Mouse (Mus musculus) macrophage (primary cell): ENCODE data around the gene Leng1. TPM values are rescaled to one million over a fixed set of nuclear protein-coding genes. Genes with fewer than 3 reads are reported as not detected.

ENCODE experiments used
- H3K27ac ChIP-seq: fragments of 350-480 bp; formaldehyde crosslinking; 2 replicates; pipeline ENCODE4 v1.9.0; 2021
- H3K36me3 ChIP-seq: fragments of 350-480 bp; formaldehyde crosslinking; 2 replicates; pipeline ENCODE4 v1.9.0; 2021; ENCODE audit errors: inconsistent target
- H3K4me3 ChIP-seq: fragments of 350-480 bp; formaldehyde crosslinking; 2 replicates; pipeline ENCODE4 v1.9.0; 2021; ENCODE audit errors: inconsistent target
- H3K79me2 ChIP-seq: fragments of 350-480 bp; formaldehyde crosslinking; 2 replicates; pipeline ENCODE4 v1.9.0; 2021; ENCODE audit errors: inconsistent target
- WGBS: methylation state at CpG from one replicate; pipeline ENCODE4 v1.1.7; 2026; ENCODE audit warnings: inconsistent platforms; ENCODE audit not compliant: missing documents; 5-methylcytosine and 5-hydroxymethylcytosine counted together
- polyA plus RNA-seq: library from polyadenylated mRNA; stranded (reverse); fragments of 250-400 nt; gene quantifications from 3 replicates; pipeline ENCODE4 v1.2.4, GENCODE M21; 2018; ENCODE audit warnings: inconsistent platforms

The Leng1 gene
- polyA plus RNA-seq, 1 experiment from 2014 or later, result 21.9 TPM

GRCm38 (mm10) chr7:3703148-3703878 lies 37.7 kb upstream of the Leng1 start:
- peak overlapping the region; percentile 87; the same call in 1 of the 2 replicates for H3K4me3 ChIP-seq
- peaks cover 22% of the 10 kb centered on the region for H3K36me3 ChIP-seq

DNA sequence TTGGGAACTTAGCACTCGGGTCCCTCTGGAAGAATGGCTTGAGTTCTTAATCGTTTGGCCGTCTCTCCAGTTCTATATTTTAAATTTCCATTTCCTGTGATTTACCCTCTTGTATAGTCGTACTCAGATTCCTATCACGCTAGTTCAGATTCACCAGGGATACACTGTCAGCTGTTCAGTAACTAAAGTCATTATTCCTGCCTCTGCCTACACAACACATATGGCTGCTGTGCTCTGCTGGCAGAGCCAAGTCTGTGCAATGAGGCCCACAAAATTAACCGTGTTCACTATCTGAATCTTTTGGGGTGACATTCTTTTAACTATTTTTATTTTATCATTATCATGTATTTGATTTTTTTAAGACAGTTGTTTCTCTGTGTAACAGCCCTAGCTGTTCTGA lies 32.8 kb upstream of the Leng1 start:
- H3K4me3 ChIP-seq, result no peak overlapping the region
- H3K27ac ChIP-seq, result no peak overlapping the region
- 95% methylated on average over 6 of the region's 6 CpGs for WGBS
- peaks cover 36% of the 10 kb centered on the region for H3K79me2 ChIP-seq
- H3K36me3 ChIP-seq, result peaks cover 39% of the 10 kb centered on the region

More at GRCm38 (mm10) chr7:3703148-3703878, 37.7 kb upstream of the Leng1 start:
- 18% methylated on average over 6 of the region's 6 CpGs for WGBS
- peaks cover 24% of the 10 kb centered on the region for H3K79me2 ChIP-seq
- H3K27ac ChIP-seq, result peak overlapping the region; percentile 90

DNA sequence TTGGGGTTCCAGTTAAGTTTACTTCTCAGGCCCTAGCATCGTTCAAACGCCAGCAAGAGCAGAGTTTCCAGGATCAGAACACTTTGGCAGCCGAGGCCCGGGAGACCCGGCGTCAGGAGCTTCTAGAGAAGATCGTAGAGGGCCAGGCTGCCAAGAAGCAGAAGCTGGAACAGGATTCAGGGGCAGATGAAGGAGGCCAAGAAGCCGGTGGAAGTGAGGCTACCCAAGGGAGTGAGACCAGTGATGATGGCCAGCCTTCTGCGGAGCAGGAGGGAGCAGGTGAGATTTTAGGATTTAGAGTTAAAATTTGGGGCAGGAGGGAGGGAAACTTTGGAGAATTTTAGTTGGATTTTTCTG lies 29.3 kb upstream of the Leng1 start:
- H3K4me3 ChIP-seq, result peak overlapping the region; percentile 62
- peak overlapping the region; percentile 53 for H3K27ac ChIP-seq
- WGBS, result 6% methylated on average over 8 of the region's 9 CpGs
- H3K36me3 ChIP-seq, result peaks cover 34% of the 10 kb centered on the region
- H3K79me2 ChIP-seq, result peaks cover 36% of the 10 kb centered on the region

GRCm38 (mm10) chr7:3694076-3694948 lies 28.7 kb upstream of the Leng1 start:
- Histone ChIP-seq H3K79me2 (peaks cover 36% of the 10 kb centered on the region), H3K27ac (peak overlapping the region; percentile 91), H3K4me3 (peak overlapping the region; percentile 62), H3K36me3 (peaks cover 28% of the 10 kb centered on the region)
- under 1% methylated on average over 49 of the region's 55 CpGs for WGBS

DNA sequence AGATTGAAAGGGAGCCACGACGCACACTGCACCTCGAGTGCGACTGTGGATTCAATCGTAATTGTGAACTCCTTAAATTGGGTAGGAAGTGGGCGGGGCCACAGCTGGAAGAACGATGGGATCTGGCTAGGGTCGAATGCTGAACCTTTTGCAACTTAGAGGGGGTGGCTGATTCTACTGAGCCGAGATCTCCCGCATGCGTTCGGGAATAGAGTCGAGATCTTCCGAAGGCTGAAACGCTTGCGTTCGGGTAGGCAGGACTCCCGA lies 28.1 kb upstream of the Leng1 start:
- H3K27ac ChIP-seq, result peak overlapping the region; percentile 91
- H3K4me3 ChIP-seq, result peak overlapping the region; percentile 61
- H3K36me3 ChIP-seq, result peaks cover 22% of the 10 kb centered on the region
- H3K79me2 ChIP-seq, result peaks cover 36% of the 10 kb centered on the region
- 0% methylated on average over 18 of the region's 18 CpGs for WGBS

DNA sequence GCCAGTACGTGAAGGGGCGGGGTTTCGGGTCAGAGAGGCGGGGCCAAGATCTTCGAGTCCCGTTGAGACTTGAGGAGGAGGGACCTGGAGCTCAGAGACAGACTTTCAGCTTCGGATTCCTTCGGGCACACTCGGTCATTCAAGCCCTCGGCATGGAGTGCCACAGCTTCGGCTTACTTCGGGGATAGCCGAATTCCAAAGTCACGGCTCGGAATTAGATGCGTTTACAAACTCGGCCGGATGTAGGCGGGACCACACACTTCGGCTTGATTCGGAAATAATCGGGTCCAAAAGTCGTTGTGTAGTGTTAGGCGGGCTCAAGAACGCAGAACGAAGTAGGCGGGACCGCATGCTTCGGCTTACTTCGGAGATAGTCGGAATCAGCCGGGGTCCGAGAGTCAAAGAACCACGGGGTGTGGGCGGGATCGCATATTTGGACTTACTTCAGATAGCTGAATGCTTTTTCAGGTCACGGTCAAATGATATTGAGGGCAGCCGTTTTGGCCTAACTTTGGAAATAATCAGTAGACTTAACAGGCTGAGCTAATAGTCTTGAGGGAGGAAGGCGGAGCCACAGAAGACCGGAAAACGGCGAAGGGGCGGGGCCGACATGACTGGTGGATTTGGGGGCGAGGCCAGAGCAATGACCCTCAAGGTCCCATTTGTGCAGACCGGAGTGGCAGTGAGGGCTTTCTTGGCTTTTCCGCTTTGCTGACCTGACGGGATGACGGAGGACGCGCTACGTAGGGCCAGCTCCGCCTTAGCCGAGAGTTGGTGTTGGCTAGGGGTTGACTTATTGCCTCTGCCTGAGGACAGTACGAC lies 27.6 kb upstream of the Leng1 start, which contains the start of gene Mboat7:
Mboat7 (minus strand) TSS at position 537 of the 822 bp plus-strand sequence.
- WGBS, result under 1% methylated on average over 52 of the region's 55 CpGs
- peak within 1 kb of the TSS; percentile 91 for H3K27ac ChIP-seq
- peak within 1 kb of the TSS; percentile 61 for H3K4me3 ChIP-seq
- H3K79me2 ChIP-seq, result peaks cover 36% of the 10 kb centered on the region
- H3K36me3 ChIP-seq, result peaks cover 16% of the 10 kb centered on the region

DNA sequence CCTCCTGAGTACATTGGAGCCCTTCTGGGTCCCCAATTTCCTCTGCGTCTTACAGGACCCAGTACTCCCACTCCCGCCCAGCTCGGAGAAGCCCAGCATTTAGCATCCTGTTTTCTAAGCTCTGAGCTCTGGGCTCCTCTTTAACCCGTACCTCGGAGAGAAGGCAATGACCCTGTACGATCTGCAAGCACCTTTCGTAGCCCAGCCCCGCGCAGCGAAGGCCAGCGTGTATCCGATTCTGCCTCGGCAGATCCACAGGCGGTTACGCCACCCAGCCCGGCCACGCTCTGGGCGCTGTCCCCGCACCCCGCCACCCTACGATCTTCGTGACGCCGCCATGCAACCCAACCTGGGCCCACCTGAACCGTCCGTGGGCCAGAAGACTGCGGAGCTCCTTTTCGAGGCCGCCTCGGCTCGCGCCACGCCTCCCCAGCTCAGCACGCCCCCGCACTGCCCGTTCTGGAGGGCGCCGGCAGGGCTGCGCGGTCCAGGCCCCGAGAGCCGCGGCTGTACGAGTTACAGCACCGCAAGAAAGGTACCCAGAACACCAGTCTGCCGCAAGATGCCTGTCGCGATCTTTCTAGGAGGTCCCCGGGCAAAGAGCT lies 26.8 kb upstream of the Leng1 start, which contains the start of gene Tsen34:
Tsen34 (plus strand) TSS at position 482 of the 605 bp plus-strand sequence.
- under 1% methylated on average over 49 of the region's 49 CpGs for WGBS
- H3K36me3 ChIP-seq, result peaks cover 10% of the 10 kb centered on the region; the same call in 1 of the 2 replicates
- peak within 1 kb of the TSS; percentile 91 for H3K27ac ChIP-seq
- peaks cover 29% of the 10 kb centered on the region for H3K79me2 ChIP-seq
- H3K4me3 ChIP-seq, result peak within 1 kb of the TSS; percentile 61

GRCm38 (mm10) chr7:3691919-3692318 lies 26.3 kb upstream of the Leng1 start:
- H3K36me3 ChIP-seq, result 0 out of 2 replicates have a peak, but pooled peaks cover 6% of the 10 kb centered on the region
- peak overlapping the region; percentile 61 for H3K4me3 ChIP-seq
- peaks cover 23% of the 10 kb centered on the region for H3K79me2 ChIP-seq
- 0 out of 2 replicates have a peak overlapping the region, but pooled peaks have one; percentile 4 for H3K27ac ChIP-seq
- 6% methylated on average over 3 of the region's 3 CpGs for WGBS

- 94% methylated on average over 20 of the region's 31 CpGs for WGBS
- no peak overlapping the region for H3K27ac ChIP-seq
- H3K79me2 ChIP-seq, result no peaks in the 10 kb centered on the region
- 0 out of 2 replicates have a peak, but pooled peaks cover 8% of the 10 kb centered on the region for H3K36me3 ChIP-seq
- no peak overlapping the region for H3K4me3 ChIP-seq
Observed at GRCm38 (mm10) chr7:3685400-3686187, 20.0 kb upstream of the Leng1 start.

- Histone ChIP-seq H3K79me2 (no peaks in the 10 kb centered on the region), H3K36me3 (0 out of 2 replicates have a peak, but pooled peaks cover 8% of the 10 kb centered on the region), H3K27ac (no peak overlapping the region), H3K4me3 (no peak overlapping the region)
- WGBS, result 99% methylated on average over 8 of the region's 8 CpGs
Observed at GRCm38 (mm10) chr7:3684698-3685097, 19.1 kb upstream of the Leng1 start.

GRCm38 (mm10) chr7:3683908-3684550 lies 18.4 kb upstream of the Leng1 start:
- Histone ChIP-seq H3K36me3 (0 out of 2 replicates have a peak, but pooled peaks cover 8% of the 10 kb centered on the region), H3K4me3 (no peak overlapping the region), H3K79me2 (no peaks in the 10 kb centered on the region), H3K27ac (no peak overlapping the region)
- 94% methylated on average over 10 of the region's 10 CpGs for WGBS

DNA sequence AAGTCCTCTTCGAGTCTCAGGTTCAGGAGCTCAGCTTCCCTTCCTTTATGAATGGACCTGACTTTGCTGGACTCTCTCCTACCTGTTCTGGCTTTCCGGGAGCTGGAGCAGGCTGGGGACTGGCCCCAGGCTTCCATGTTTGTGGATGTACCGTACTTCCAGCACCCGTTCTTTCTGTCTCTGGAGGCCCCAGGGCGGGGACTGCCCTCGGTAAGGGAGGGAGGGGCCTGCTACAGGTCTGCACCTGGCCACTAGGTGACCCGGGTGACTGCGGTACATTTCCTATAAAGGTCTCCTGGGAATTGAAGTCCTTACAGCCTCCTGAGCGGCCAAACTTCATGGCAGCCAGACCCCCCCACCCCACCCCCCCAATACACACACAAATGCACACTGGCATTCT lies 11.7 kb upstream of the Leng1 start, which contains the start of gene Tmc4:
Tmc4 (minus strand) TSS at position 212 of the 400 bp plus-strand sequence.
- no peaks in the 10 kb centered on the region for H3K79me2 ChIP-seq
- H3K36me3 ChIP-seq, result no peaks in the 10 kb centered on the region
- H3K4me3 ChIP-seq, result no peak within 1 kb of the TSS
- WGBS, result 82% methylated on average over 8 of the region's 9 CpGs
- H3K27ac ChIP-seq, result no peak within 1 kb of the TSS

DNA sequence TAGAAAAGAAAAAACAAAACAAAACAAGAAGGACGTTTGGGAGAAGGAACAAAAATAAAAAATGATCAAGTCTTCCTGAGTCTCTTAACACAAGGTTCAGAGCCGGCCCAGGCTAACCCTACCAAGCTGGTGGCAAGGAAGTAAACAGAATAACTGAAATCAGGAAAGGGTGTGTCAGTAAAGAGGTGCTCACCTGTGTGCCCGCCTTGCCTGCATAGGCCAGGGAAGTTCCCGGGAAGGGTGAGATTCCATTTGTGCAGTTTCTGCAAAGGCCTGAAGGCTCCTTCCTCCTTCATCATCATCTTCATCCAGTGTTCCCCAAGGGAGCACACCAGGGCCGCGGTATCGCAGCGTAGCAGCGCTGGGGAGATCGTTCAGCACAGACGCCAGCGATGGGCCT lies 10.7 kb upstream of the Leng1 start:
- WGBS, result 89% methylated on average over 12 of the region's 12 CpGs
- no peaks in the 10 kb centered on the region for H3K36me3 ChIP-seq

More for the DNA sequence above, 10.7 kb upstream of the Leng1 start:
- no peak overlapping the region for H3K4me3 ChIP-seq
- no peak overlapping the region for H3K27ac ChIP-seq
- no peaks in the 10 kb centered on the region for H3K79me2 ChIP-seq
